ENCODE assay signal across 15 mouse cellular contexts in genomic region chr11:80566286-80566685, GRCm38 (mm10).
DNase-seq lines count a peak whose midpoint lies in the region; ATAC-seq lines count a peak whose summit lies in the region.
"Had no signal": no experiment of that assay in that cellular context is flagged by ENCODE, and none has a peak within 500 bp of the region (broad histone marks: within the 10 kb centered on the region; RNA-seq: fewer than 3 reads in every experiment).

No protein-coding gene starts in this region.

- H3K4me1 ChIP-seq in hindbrain, embryonic 16.5 days (ENCODE audit: control insufficient read depth, insufficient read depth, low read depth, low read length) = peaks cover 18% of the 10 kb centered on the region
- H3K4me1 ChIP-seq in hindbrain, embryonic 10.5 days (replicated peaks) = 0 out of 2 replicates have a peak, but pooled peaks cover 9% of the 10 kb centered on the region

- H3K9ac ChIP-seq in hindbrain, embryonic 16.5 days (ENCODE audit: low read depth, low read length) = no peak overlapping the region
- H3K9ac ChIP-seq: lung, embryonic 15.5 days had no signal

- H3K4me3 ChIP-seq in hindbrain, embryonic 16.5 days (ENCODE audit: low read length) = no peak overlapping the region
- H3K4me3 ChIP-seq in hindbrain, embryonic 10.5 days = no peak overlapping the region
- H3K4me3 ChIP-seq: heart, embryonic 10.5 days; lung, embryonic 15.5 days had no signal

- H3K27ac ChIP-seq in hindbrain, embryonic 16.5 days (ENCODE audit: low read depth, low read length) = peak overlapping the region; percentile 33; the same call in 1 of the 2 replicates
- no peak overlapping the region for H3K27ac ChIP-seq in hindbrain, embryonic 10.5 days
- H3K27ac ChIP-seq: heart, embryonic 10.5 days; lung, embryonic 15.5 days had no signal

- 0 out of 2 replicates have a peak, but pooled peaks have one; percentile 37 for ATAC-seq in hindbrain, embryonic 16.5 days
- ATAC-seq: intestine, postnatal 0 days had no signal

- intact Hi-C loops in left cerebral cortex, postnatal 36 days (cut with DNase I) = loop anchor here (5.0 kb wide), 1 partner anchor 36 kb away; no protein-coding TSS in a partner anchor

- H3K9me3 ChIP-seq in hindbrain, embryonic 16.5 days (ENCODE audit: control insufficient read depth, low read length) = no peaks in the 10 kb centered on the region
- no peaks in the 10 kb centered on the region for H3K9me3 ChIP-seq in hindbrain, embryonic 10.5 days
- H3K9me3 ChIP-seq: G1E; heart, embryonic 10.5 days; lung, embryonic 15.5 days had no signal

- WGBS in hindbrain, embryonic 16.5 days = 39% methylated on average over 3 of the region's 3 CpGs
- 82% methylated on average over 3 of the region's 3 CpGs for WGBS in hindbrain, embryonic 10.5 days

- no peak for DNase-seq in hindbrain, embryonic 10.5 days (ENCODE audit: low spot score)
- peak; percentile 78 for DNase-seq in right cerebral cortex, adult 18-20 months
- DNase-seq in right cerebral cortex, postnatal 4 days = no peak
- peak; percentile 51 to 62 for DNase-seq in left cerebral cortex, postnatal 36 days (ENCODE audit: low spot score in 2 of 2)
- peak; percentile 85 for DNase-seq in telencephalon, adult 2 months (ENCODE audit: low read depth, low spot score)
- no peak for DNase-seq in kidney, postnatal 14 days
- DNase-seq: gastrocnemius, postnatal 36 days; spleen, adult 18-20 months; thymus, postnatal 25 days had no signal

- no peaks in the 10 kb centered on the region for H3K27me3 ChIP-seq in hindbrain, embryonic 16.5 days (replicated peaks; ENCODE audit: control insufficient read depth, insufficient read depth, low read length)
- no peaks in the 10 kb centered on the region for H3K27me3 ChIP-seq in hindbrain, embryonic 10.5 days (ENCODE audit: insufficient read depth, poor library complexity, severe bottlenecking)
- H3K27me3 ChIP-seq: lung, embryonic 15.5 days had no signal

- H3K36me3 ChIP-seq in hindbrain, embryonic 16.5 days (ENCODE audit: control insufficient read depth, insufficient read depth, low read length) = no peaks in the 10 kb centered on the region
- no peaks in the 10 kb centered on the region for H3K36me3 ChIP-seq in hindbrain, embryonic 10.5 days
- H3K36me3 ChIP-seq: G1E; heart, embryonic 10.5 days; lung, embryonic 15.5 days had no signal

- no peak overlapping the region for H3K4me2 ChIP-seq in hindbrain, embryonic 16.5 days (ENCODE audit: low read length)
- H3K4me2 ChIP-seq: liver, embryonic 11.5 days had no signal

Comparison
In these comparisons a context has a peak if more than half of its experiments do, and no peak if none do; other contexts are left out.
1. DNase-seq: peak in right cerebral cortex, adult 18-20 months (single experiment), left cerebral cortex, postnatal 36 days (2 of 2) and telencephalon, adult 2 months (single experiment); none in hindbrain, embryonic 10.5 days (single experiment), right cerebral cortex, postnatal 4 days (single experiment) and kidney, postnatal 14 days (single experiment).